Mouse (Mus musculus) heart, embryonic 16.5 days (tissue): ENCODE measurements around the gene Ficd. TPM values are rescaled to one million over a fixed set of nuclear protein-coding genes. Genes with fewer than 3 reads are reported as not detected.
A peak's percentile ranks its signal among the peaks of the same experiment; 100 is the strongest.

ENCODE experiments used
- ATAC-seq: fragments of 200-750 bp; cut with Nextera tagmentation; replicated peaks from 2 replicates; pipeline ENCODE4 v1.8.0; 2017; ENCODE audit warnings: moderate number of reproducible peaks; ENCODE audit not compliant: insufficient read depth, low FRiP score; ENCODE audit errors: extremely low read depth
- H3K27ac ChIP-seq: fragments of 300-500 bp; sonication (generic); 2 replicates; pipeline ENCODE4 v1.5.1; 2014; ENCODE audit warnings: mild to moderate bottlenecking, low read length, control low read depth, moderate library complexity
- H3K27me3 ChIP-seq: fragments of 300-500 bp; sonication (generic); 2 replicates; pipeline ENCODE4 v1.6.1; 2014; ENCODE audit warnings: low read length, mixed read lengths; ENCODE audit not compliant: control insufficient read depth, insufficient read depth
- H3K36me3 ChIP-seq: fragments of 300-500 bp; sonication (generic); 2 replicates; pipeline ENCODE4 v1.6.1; 2014; ENCODE audit not compliant: control insufficient read depth, insufficient read depth
- H3K4me1 ChIP-seq: fragments of 300-500 bp; sonication (generic); 2 replicates; pipeline ENCODE4 v1.6.1; 2014; ENCODE audit warnings: low read length, mixed read lengths; ENCODE audit not compliant: control insufficient read depth, insufficient read depth
- H3K4me2 ChIP-seq: fragments of 300-500 bp; sonication (generic); 2 replicates; pipeline ENCODE4 v1.6.1; 2014; ENCODE audit warnings: low read depth, mild to moderate bottlenecking, control low read depth, low read length
- H3K4me3 ChIP-seq: fragments of 300-500 bp; sonication (generic); 2 replicates; pipeline ENCODE4 v1.5.1; 2014; ENCODE audit warnings: mild to moderate bottlenecking, control low read depth, low read length
- H3K9ac ChIP-seq: fragments of 300-500 bp; sonication (generic); 2 replicates; pipeline ENCODE4 v1.6.1; 2014; ENCODE audit warnings: low read length, control low read depth
- H3K9me3 ChIP-seq: fragments of 300-500 bp; sonication (generic); replicated peaks from 2 replicates; pipeline ENCODE4 v1.6.1; 2016; ENCODE audit warnings: low read length; ENCODE audit not compliant: control insufficient read depth
- WGBS: fragments of 180-500 bp; shearing (Covaris S2); extraction: QIAGEN DNeasy Blood & Tissue Kit; methylation state at CpG from one replicate; pipeline ENCODE4 v1.1.7; 2014; 5-methylcytosine and 5-hydroxymethylcytosine counted together
- polyA plus RNA-seq: library from polyadenylated mRNA; unstranded; fragments of >200 nt; fragmentation: Nextera tagmentation; extraction: Ambion mirVana; gene quantifications from 2 replicates; pipeline ENCODE4 v1.2.1, GENCODE M21; 2015

The Ficd gene
- polyA plus RNA-seq: 6.0 and 6.3 TPM in 2 replicates

GRCm38 (mm10) chr5:113735345-113736112 lies at the start of gene Ficd:
Gene Ficd (plus strand): TSS chr5:113735803.
- ATAC-seq: peak; percentile 98
- Histone ChIP-seq H3K9me3 (no peaks in the 10 kb centered on the region), H3K27ac (peak within 1 kb of the TSS; percentile 91), H3K4me3 (peak within 1 kb of the TSS; percentile 81), H3K9ac (peak within 1 kb of the TSS; percentile 80), H3K27me3 (no peaks in the 10 kb centered on the region), H3K36me3 (peaks cover 17% of the 10 kb centered on the region), H3K4me2 (peak within 1 kb of the TSS; percentile 92), H3K4me1 (peaks cover 14% of the 10 kb centered on the region)
- 1% methylated on average over 69 of the region's 71 CpGs for WGBS

GRCm38 (mm10) chr5:113687514-113687913 lies 48.1 kb upstream of the Ficd start:
- Histone ChIP-seq H3K27ac (no peak overlapping the region), H3K4me3 (no peak overlapping the region), H3K27me3 (no peaks in the 10 kb centered on the region), H3K4me1 (no peaks in the 10 kb centered on the region), H3K4me2 (no peak overlapping the region), H3K9ac (no peak overlapping the region), H3K36me3 (no peaks in the 10 kb centered on the region), H3K9me3 (no peaks in the 10 kb centered on the region)
- ATAC-seq: no peak
- WGBS: 74% methylated on average over 5 of the region's 5 CpGs

GRCm38 (mm10) chr5:113690069-113690548 lies 45.5 kb upstream of the Ficd start:
- Histone ChIP-seq H3K4me1 (no peaks in the 10 kb centered on the region), H3K27me3 (no peaks in the 10 kb centered on the region), H3K4me2 (no peak overlapping the region), H3K9ac (no peak overlapping the region), H3K27ac (no peak overlapping the region), H3K36me3 (no peaks in the 10 kb centered on the region), H3K9me3 (peaks cover 3% of the 10 kb centered on the region; the same call in 1 of the 2 replicates), H3K4me3 (no peak overlapping the region)
- 74% methylated on average over 15 of the region's 15 CpGs for WGBS
- ATAC-seq: no peak

- Histone ChIP-seq H3K4me1 (no peaks in the 10 kb centered on the region), H3K9ac (no peak overlapping the region), H3K4me2 (no peak overlapping the region), H3K36me3 (no peaks in the 10 kb centered on the region), H3K4me3 (no peak overlapping the region), H3K27me3 (0 out of 2 replicates have a peak, but pooled peaks cover 3% of the 10 kb centered on the region), H3K27ac (no peak overlapping the region), H3K9me3 (peaks cover 3% of the 10 kb centered on the region; the same call in 1 of the 2 replicates)
- 75% methylated on average over 2 of the region's 2 CpGs for WGBS
- ATAC-seq: no peak
Measured at GRCm38 (mm10) chr5:113690866-113691265, 44.7 kb upstream of the Ficd start.

GRCm38 (mm10) chr5:113693196-113693755 lies 42.3 kb upstream of the Ficd start:
- Histone ChIP-seq H3K4me2 (no peak overlapping the region), H3K27ac (no peak overlapping the region), H3K4me1 (no peaks in the 10 kb centered on the region), H3K9me3 (peaks cover 3% of the 10 kb centered on the region; the same call in 1 of the 2 replicates), H3K4me3 (no peak overlapping the region), H3K27me3 (0 out of 2 replicates have a peak, but pooled peaks cover 3% of the 10 kb centered on the region), H3K36me3 (no peaks in the 10 kb centered on the region), H3K9ac (no peak overlapping the region)
- 85% methylated on average over 8 of the region's 8 CpGs for WGBS
- ATAC-seq: no peak

GRCm38 (mm10) chr5:113694000-113694399 lies 41.6 kb upstream of the Ficd start:
- Histone ChIP-seq H3K4me2 (no peak overlapping the region), H3K9ac (no peak overlapping the region), H3K27me3 (0 out of 2 replicates have a peak, but pooled peaks cover 3% of the 10 kb centered on the region), H3K4me1 (no peaks in the 10 kb centered on the region), H3K4me3 (no peak overlapping the region), H3K36me3 (no peaks in the 10 kb centered on the region), H3K9me3 (peaks cover 3% of the 10 kb centered on the region; the same call in 1 of the 2 replicates), H3K27ac (no peak overlapping the region)
- 60% methylated on average over 4 of the region's 4 CpGs for WGBS
- no peak for ATAC-seq

- Histone ChIP-seq H3K4me3 (no peak overlapping the region), H3K4me1 (no peaks in the 10 kb centered on the region), H3K4me2 (no peak overlapping the region), H3K9ac (no peak overlapping the region), H3K27me3 (0 out of 2 replicates have a peak, but pooled peaks cover 3% of the 10 kb centered on the region), H3K36me3 (no peaks in the 10 kb centered on the region), H3K27ac (no peak overlapping the region), H3K9me3 (peaks cover 3% of the 10 kb centered on the region; the same call in 1 of the 2 replicates)
- ATAC-seq: no peak
- WGBS: 59% methylated on average over 5 of the region's 5 CpGs
Measured at GRCm38 (mm10) chr5:113694415-113694814, 41.2 kb upstream of the Ficd start.

GRCm38 (mm10) chr5:113700388-113701023 lies 35.1 kb upstream of the Ficd start:
- Histone ChIP-seq H3K4me3 (no peak overlapping the region), H3K4me2 (no peak overlapping the region), H3K27ac (no peak overlapping the region), H3K4me1 (no peaks in the 10 kb centered on the region), H3K27me3 (peaks cover 7% of the 10 kb centered on the region; the same call in 1 of the 2 replicates), H3K36me3 (no peaks in the 10 kb centered on the region), H3K9ac (no peak overlapping the region), H3K9me3 (no peaks in the 10 kb centered on the region)
- 67% methylated on average over 19 of the region's 19 CpGs for WGBS
- ATAC-seq: no peak
